Comparison of ENCODE assay signal across 8 mouse cellular contexts in genomic region chr17:46857903-46858748, GRCm38 (mm10). TPM values are rescaled to one million over a fixed set of nuclear protein-coding genes. Genes with fewer than 3 reads are reported as not detected.
A peak's percentile ranks its signal among the peaks of the same experiment; 100 is the strongest.
DNase-seq lines count a peak whose midpoint lies in the region; ATAC-seq lines count a peak whose summit lies in the region.

Gene Bicral, minus strand, starts transcription at chr17:46858482.

- DNase-seq in MN1 (ENCODE audit: low spot score): peak; percentile 82
- DNase-seq in cerebellum, adult 11 months: peak; percentile 67
- peak; percentile 71 to 85 for DNase-seq in layer of hippocampus, postnatal 10 days (ENCODE audit: low spot score in 2 of 2)
- peak; percentile 77 for DNase-seq in lung, postnatal 14 days
- DNase-seq in ovary, postnatal 36 days (ENCODE audit: low spot score): peak; percentile 83
- peak; percentile 84 for DNase-seq in thymus, postnatal 14 days

- ATAC-seq in frontal cortex, adult (ENCODE audit: low TSS enrichment): peak; percentile 10; the same call in 1 of the 2 replicates
- peak; percentile 13 to 20; a peak in 2 of 4 replicates for ATAC-seq in hematopoietic stem cell, adult 5-6 weeks (replicated peaks in 1 of 2; ENCODE audit: insufficient read depth in 1 of 2, low FRiP score in 2 of 2, low TSS enrichment in 1 of 2, low read depth in 1 of 2, poor library complexity in 2 of 2, severe bottlenecking in 2 of 2)

RNA-seq across cellular contexts. Expression of gene Bicral, which starts in this region (rescaled TPM):
- 27.0 and 27.5 TPM in 2 replicates for total RNA-seq in hematopoietic stem cell, adult 5-6 weeks (2017)
- total RNA-seq in layer of hippocampus, postnatal 10 days (2021): 10 to 100 TPM; 29.7 to 32.8 TPM

Comparison
In these comparisons a context has a peak if more than half of its experiments do, and no peak if none do; other contexts are left out.
1. Peak in every context shown above with its lines: DNase-seq and ATAC-seq.